Mouse (Mus musculus): ENCODE results near the gene Usp18.

DNA sequence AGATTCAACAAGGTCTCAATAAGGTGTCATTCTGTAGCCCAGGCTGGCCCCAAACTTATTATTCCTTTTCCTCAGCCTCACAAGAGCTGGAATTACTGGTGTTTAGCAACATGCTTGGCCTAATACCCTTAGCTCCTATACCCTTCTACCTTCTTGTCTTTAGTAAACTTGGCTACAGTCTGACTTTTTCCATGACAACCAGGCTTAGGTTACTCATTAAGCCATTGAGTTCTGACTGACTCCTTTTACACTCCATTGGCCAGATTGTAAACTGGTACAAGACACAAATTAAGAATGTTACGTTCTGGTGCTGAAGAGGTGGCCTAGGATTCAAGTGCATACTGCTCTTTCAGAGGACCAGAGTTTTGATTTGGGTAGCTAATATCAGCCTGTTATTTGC is 4.7 kb downstream of the Usp18 start:
- TF ChIP-seq GATA1 (IDR thresholded peaks at IDR 0.05; ENCODE audit: borderline replicate concordance, low read length) (no peak), FLI1 (IDR thresholded peaks at IDR 0.05; ENCODE audit: low read length) (no peak)

All from megakaryocyte, embryonic 14.5 days (primary cell).